13 mouse cellular contexts compared by ENCODE assay signal in genomic region chr3:65844851-65845552, GRCm38 (mm10).
DNase-seq lines count a peak whose midpoint lies in the region; ATAC-seq and TF ChIP-seq lines count a peak whose summit lies in the region.
"Had no signal": no experiment of that assay in that cellular context is flagged by ENCODE, and none has a peak within 500 bp of the region (broad histone marks: within the 10 kb centered on the region; RNA-seq: fewer than 3 reads in every experiment).

No protein-coding gene starts in this region.

- H3K4me3 ChIP-seq in kidney, adult 2 months (ENCODE audit: insufficient read depth, low read depth, low read length): no peak overlapping the region
- H3K4me3 ChIP-seq in kidney, embryonic 15.5 days (replicated peaks): no peak overlapping the region
- no peak overlapping the region for H3K4me3 ChIP-seq in embryonic facial prominence, embryonic 14.5 days (ENCODE audit: low read depth, low read length)
- no peak overlapping the region for H3K4me3 ChIP-seq in lung, postnatal 0 days (ENCODE audit: low read depth, low read length)
- H3K4me3 ChIP-seq: embryonic facial prominence, embryonic 13.5 days; hindbrain, embryonic 15.5 days; liver, embryonic 15.5 days had no signal

- ATAC-seq in kidney, embryonic 15.5 days (replicated peaks; ENCODE audit: low FRiP score): no peak
- peak; percentile 26; the same call in 1 of the 2 replicates for ATAC-seq in embryonic facial prominence, embryonic 14.5 days (ENCODE audit: low read depth)
- peak; percentile 94 for ATAC-seq in lung, postnatal 0 days

- DNase-seq in kidney, adult 2 months: peak; percentile 74
- DNase-seq in embryonic facial prominence, embryonic 14.5 days (ENCODE audit: low spot score): peak; percentile 71
- DNase-seq in heart, postnatal 10 days: peak; percentile 57 to 75
- DNase-seq in lung, postnatal 0 days (ENCODE audit: low spot score): peak; percentile 90
- no peak for DNase-seq in embryo, embryonic 10.5 days (ENCODE audit: low spot score)
- no peak for DNase-seq in left cerebral cortex, adult 11 months (ENCODE audit: low spot score)
- DNase-seq: layer of hippocampus, adult 9-11 months; right cerebral cortex, postnatal 25 days; thymus, adult 18-20 months had no signal

- no peak for TF ChIP-seq CTCF in kidney, adult 2 months (conservative IDR thresholded peaks at IDR 0.05; ENCODE audit: insufficient read depth, insufficient read length, low read depth, low read length)
- TF ChIP-seq CTCF in lung, postnatal 0 days (IDR thresholded peaks at IDR 0.05): no peak

- no peak overlapping the region for H3K9ac ChIP-seq in kidney, embryonic 15.5 days
- H3K9ac ChIP-seq in embryonic facial prominence, embryonic 14.5 days (ENCODE audit: low read depth, low read length): no peak overlapping the region
- no peak overlapping the region for H3K9ac ChIP-seq in lung, postnatal 0 days (replicated peaks; ENCODE audit: low read depth)
- H3K9ac ChIP-seq: embryonic facial prominence, embryonic 13.5 days; hindbrain, embryonic 15.5 days; liver, embryonic 15.5 days had no signal

- H3K9me3 ChIP-seq in kidney, embryonic 15.5 days (replicated peaks): no peaks in the 10 kb centered on the region
- no peaks in the 10 kb centered on the region for H3K9me3 ChIP-seq in embryonic facial prominence, embryonic 14.5 days (ENCODE audit: control insufficient read depth, low read length)
- no peaks in the 10 kb centered on the region for H3K9me3 ChIP-seq in lung, postnatal 0 days (ENCODE audit: low read length)
- H3K9me3 ChIP-seq: embryonic facial prominence, embryonic 13.5 days; hindbrain, embryonic 15.5 days; liver, embryonic 15.5 days had no signal

- H3K4me1 ChIP-seq in kidney, adult 2 months (ENCODE audit: control insufficient read depth, insufficient read depth, low read length): peaks cover 6% of the 10 kb centered on the region; the same call in 1 of the 2 replicates
- H3K4me1 ChIP-seq in kidney, embryonic 15.5 days: no peaks in the 10 kb centered on the region
- H3K4me1 ChIP-seq in embryonic facial prominence, embryonic 14.5 days (ENCODE audit: control insufficient read depth, insufficient read depth, low read length): 0 out of 2 replicates have a peak, but pooled peaks cover 9% of the 10 kb centered on the region
- H3K4me1 ChIP-seq in lung, postnatal 0 days (ENCODE audit: insufficient read depth, low read depth, low read length): peaks cover 5% of the 10 kb centered on the region; the same call in 1 of the 2 replicates
- H3K4me1 ChIP-seq: hindbrain, embryonic 15.5 days; liver, embryonic 15.5 days had no signal

- no peaks in the 10 kb centered on the region for H3K36me3 ChIP-seq in kidney, adult 2 months (ENCODE audit: control insufficient read depth, insufficient read depth, low read length)
- no peaks in the 10 kb centered on the region for H3K36me3 ChIP-seq in kidney, embryonic 15.5 days
- H3K36me3 ChIP-seq in embryonic facial prominence, embryonic 14.5 days (ENCODE audit: control insufficient read depth, insufficient read depth, low read length): no peaks in the 10 kb centered on the region
- H3K36me3 ChIP-seq in lung, postnatal 0 days (ENCODE audit: insufficient read depth, low read length): no peaks in the 10 kb centered on the region
- H3K36me3 ChIP-seq: embryonic facial prominence, embryonic 13.5 days; hindbrain, embryonic 15.5 days; liver, embryonic 15.5 days had no signal

- peak overlapping the region; percentile 10; the same call in 1 of the 2 replicates for H3K27ac ChIP-seq in kidney, adult 2 months (ENCODE audit: insufficient read depth, low read depth, low read length)
- no peak overlapping the region for H3K27ac ChIP-seq in kidney, embryonic 15.5 days
- no peak overlapping the region for H3K27ac ChIP-seq in embryonic facial prominence, embryonic 14.5 days (replicated peaks; ENCODE audit: low read depth, low read length)
- H3K27ac ChIP-seq in lung, postnatal 0 days (ENCODE audit: low read length): peak overlapping the region; percentile 11
- H3K27ac ChIP-seq: embryonic facial prominence, embryonic 13.5 days; hindbrain, embryonic 15.5 days; liver, embryonic 15.5 days had no signal

- peak; percentile 99 for TF ChIP-seq EP300 in lung, postnatal 0 days (IDR thresholded peaks at IDR 0.05)

- no peaks in the 10 kb centered on the region for H3K27me3 ChIP-seq in kidney, adult 2 months (replicated peaks; ENCODE audit: control insufficient read depth, insufficient read depth, low read length)
- no peaks in the 10 kb centered on the region for H3K27me3 ChIP-seq in kidney, embryonic 15.5 days
- no peaks in the 10 kb centered on the region for H3K27me3 ChIP-seq in embryonic facial prominence, embryonic 14.5 days (replicated peaks; ENCODE audit: control insufficient read depth, insufficient read depth, low read length)
- H3K27me3 ChIP-seq in lung, postnatal 0 days (replicated peaks; ENCODE audit: insufficient read depth, low read length): no peaks in the 10 kb centered on the region
- H3K27me3 ChIP-seq: embryonic facial prominence, embryonic 13.5 days; hindbrain, embryonic 15.5 days; liver, embryonic 15.5 days had no signal

- H3K4me2 ChIP-seq in kidney, embryonic 15.5 days: no peak overlapping the region
- no peak overlapping the region for H3K4me2 ChIP-seq in embryonic facial prominence, embryonic 14.5 days (ENCODE audit: low read depth, low read length)
- H3K4me2 ChIP-seq in lung, postnatal 0 days (replicated peaks; ENCODE audit: low read depth, low read length): no peak overlapping the region
- H3K4me2 ChIP-seq: embryonic facial prominence, embryonic 13.5 days; hindbrain, embryonic 15.5 days; liver, embryonic 15.5 days had no signal

- no peak for TF ChIP-seq POLR2A in kidney, adult 2 months (IDR thresholded peaks at IDR 0.05; ENCODE audit: low read depth, low read length)

- 48% methylated on average over 8 of the region's 8 CpGs for WGBS in kidney, adult 2 months
- WGBS in kidney, embryonic 15.5 days: 69% methylated on average over 8 of the region's 8 CpGs
- 80% methylated on average over 8 of the region's 8 CpGs for WGBS in embryonic facial prominence, embryonic 14.5 days
- 31% methylated on average over 8 of the region's 8 CpGs for whole genome bisulfite sequencing in lung, postnatal 0 days

- intact Hi-C loops in heart, postnatal 10 days (cut with DNase I): no loop called here

Comparison
In these comparisons a context has a peak if more than half of its experiments do, and no peak if none do; other contexts are left out.
1. H3K27ac ChIP-seq: peak in kidney, adult 2 months (single experiment) and lung, postnatal 0 days (single experiment); none in kidney, embryonic 15.5 days (single experiment) and embryonic facial prominence, embryonic 14.5 days (single experiment).
2. DNase-seq: peak in kidney, adult 2 months (single experiment), embryonic facial prominence, embryonic 14.5 days (single experiment), heart, postnatal 10 days (2 of 2) and lung, postnatal 0 days (single experiment); none in embryo, embryonic 10.5 days (single experiment) and left cerebral cortex, adult 11 months (single experiment).